Mouse (Mus musculus): ENCODE data around the gene Oas1g. TPM values are rescaled to one million over a fixed set of nuclear protein-coding genes. Genes with fewer than 3 reads are reported as not detected.
"Not testable (repeated sequence)": the region's sequence is repeated elsewhere in the genome, so short reads cannot be mapped to it uniquely, and the experiment has no call there.

Gene Oas1g
- polyA plus RNA-seq, 1 experiment from 2014 or later = not detected

DNA sequence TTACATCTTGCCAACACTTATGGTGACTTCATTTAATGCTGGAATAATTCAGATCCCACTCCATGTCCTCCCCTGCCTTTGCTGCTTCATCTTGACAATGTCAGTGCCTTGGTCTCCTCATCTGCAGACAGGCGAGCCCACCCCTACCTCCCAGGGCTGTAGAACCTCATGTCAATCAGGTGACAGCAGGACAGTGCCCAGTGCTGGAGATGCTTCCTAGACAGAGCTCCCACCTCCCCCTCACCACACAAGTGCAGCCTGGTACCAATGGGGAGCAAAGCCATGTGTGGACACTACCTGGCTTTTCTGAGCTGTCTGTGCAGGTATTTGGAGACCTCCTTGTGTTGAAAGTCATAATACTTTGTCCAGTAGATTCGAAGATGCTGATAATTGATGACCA lies 8.6 kb downstream of the Oas1g start:
- not testable (repeated sequence) for H3K4me1 ChIP-seq; H3K27me3 ChIP-seq; H3K4me2 ChIP-seq (replicated peaks); H3K4me3 ChIP-seq; H3K36me3 ChIP-seq; ATAC-seq (ENCODE audit: low FRiP score, low read depth); H3K9me3 ChIP-seq; H3K9ac ChIP-seq; H3K27ac ChIP-seq
- 50% methylated on average over 2 of the region's 2 CpGs for WGBS

DNA sequence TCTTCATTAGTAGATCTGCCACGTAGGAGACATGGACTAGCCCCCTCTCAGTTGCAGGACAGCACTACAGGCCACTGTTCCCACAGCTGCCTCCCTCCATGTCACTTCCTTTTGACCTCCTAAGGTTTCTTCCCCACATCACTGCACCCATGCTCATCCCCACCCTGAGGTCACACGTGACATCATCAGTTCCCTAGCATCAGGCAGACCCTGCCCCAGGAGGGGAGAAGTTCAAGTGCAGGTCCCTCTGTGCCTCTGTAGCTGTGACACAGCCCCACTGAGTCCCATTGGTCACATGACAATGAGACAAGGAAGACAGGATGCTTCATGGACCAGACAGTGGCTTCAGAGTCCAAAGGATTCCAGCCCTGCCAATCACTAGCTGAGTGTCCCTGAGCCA lies 10.0 kb downstream of the Oas1g start:
- not testable (repeated sequence) for H3K27me3 ChIP-seq; H3K36me3 ChIP-seq; H3K4me1 ChIP-seq; H3K27ac ChIP-seq; H3K9me3 ChIP-seq; H3K4me3 ChIP-seq; H3K9ac ChIP-seq; H3K4me2 ChIP-seq (replicated peaks); ATAC-seq (ENCODE audit: low FRiP score, low read depth)
- 61% methylated on average over 2 of the region's 2 CpGs for WGBS

DNA sequence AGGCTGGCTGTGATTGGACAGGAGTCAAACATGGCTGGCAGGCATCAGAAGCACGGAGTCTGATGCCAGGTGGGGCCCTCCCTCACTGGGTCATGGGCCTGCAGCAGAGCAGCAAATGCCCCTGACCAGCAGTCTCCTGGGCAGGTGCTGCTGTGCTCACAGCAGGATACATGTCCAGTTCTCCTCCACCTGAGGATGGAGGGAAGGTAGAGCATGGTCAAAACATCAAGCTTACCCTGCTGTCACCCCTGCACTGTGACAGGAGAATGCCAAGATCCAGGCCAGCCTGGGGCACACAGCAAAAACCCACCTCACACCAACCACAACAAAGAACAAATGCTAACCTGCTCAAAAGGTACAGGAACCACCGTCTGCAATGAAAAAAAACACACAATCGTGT lies 10.6 kb downstream of the Oas1g start:
- H3K36me3 ChIP-seq; H3K4me1 ChIP-seq; H3K27me3 ChIP-seq; ATAC-seq (ENCODE audit: low FRiP score, low read depth); H3K27ac ChIP-seq; H3K4me3 ChIP-seq; H3K9ac ChIP-seq; H3K4me2 ChIP-seq (replicated peaks); H3K9me3 ChIP-seq: not testable (repeated sequence)
- 79% methylated on average over 2 of the region's 3 CpGs for WGBS

DNA sequence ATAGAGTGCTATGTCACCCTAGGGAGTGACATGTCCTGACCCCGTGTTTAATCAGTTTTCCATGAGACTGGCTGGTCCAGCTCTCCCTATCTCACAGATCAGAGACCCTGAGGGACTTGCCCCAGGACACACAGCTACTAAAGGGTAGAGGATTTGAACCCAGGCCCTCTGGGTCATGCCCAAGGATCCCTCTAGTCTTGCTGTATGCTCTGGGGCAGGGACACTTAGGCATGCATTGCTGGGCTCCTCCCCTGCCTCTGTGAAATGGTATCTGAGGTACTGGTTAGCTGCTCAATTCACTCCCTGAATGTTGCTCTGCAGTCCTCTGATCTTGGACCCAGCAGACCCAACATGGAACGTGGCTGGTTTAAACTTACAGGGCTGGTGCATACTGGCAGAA lies 15.9 kb downstream of the Oas1g start:
- H3K9me3 ChIP-seq = no peaks in the 10 kb centered on the region
- H3K4me3 ChIP-seq = no peak overlapping the region
- H3K9ac ChIP-seq = no peak overlapping the region
- WGBS = 48% methylated on average over 2 of the region's 2 CpGs
- no peaks in the 10 kb centered on the region for H3K4me1 ChIP-seq
- H3K27ac ChIP-seq = no peak overlapping the region
- no peak for ATAC-seq (ENCODE audit: low FRiP score, low read depth)
- H3K4me2 ChIP-seq (replicated peaks) = no peak overlapping the region
- H3K36me3 ChIP-seq = no peaks in the 10 kb centered on the region
- no peaks in the 10 kb centered on the region for H3K27me3 ChIP-seq

DNA sequence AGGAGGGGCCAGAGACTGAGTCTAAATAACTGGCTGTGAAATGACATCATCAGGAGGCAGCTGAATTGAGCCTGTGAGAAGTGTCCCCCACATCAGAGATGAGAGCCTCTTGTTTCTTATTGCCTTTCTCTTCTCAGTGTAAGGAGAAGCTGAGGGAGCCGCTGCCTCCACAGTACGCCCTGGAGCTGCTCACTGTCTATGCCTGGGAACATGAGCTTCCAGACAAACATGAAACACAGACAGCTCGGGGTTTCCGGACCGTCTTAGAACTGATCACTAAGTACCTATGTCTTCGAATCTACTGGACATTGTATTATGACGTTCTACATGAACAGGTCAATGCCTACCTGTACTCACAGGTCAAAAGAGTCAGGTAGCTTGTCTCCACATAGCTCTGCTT lies 16.6 kb downstream of the Oas1g start:
- no peak overlapping the region for H3K27ac ChIP-seq
- ATAC-seq (ENCODE audit: low FRiP score, low read depth) = no peak
- no peaks in the 10 kb centered on the region for H3K36me3 ChIP-seq
- 83% methylated on average over 7 of the region's 7 CpGs for WGBS
- H3K4me2 ChIP-seq (replicated peaks) = no peak overlapping the region
- H3K9me3 ChIP-seq = no peaks in the 10 kb centered on the region
- H3K4me1 ChIP-seq = no peaks in the 10 kb centered on the region
- no peak overlapping the region for H3K4me3 ChIP-seq
- no peak overlapping the region for H3K9ac ChIP-seq
- no peaks in the 10 kb centered on the region for H3K27me3 ChIP-seq

DNA sequence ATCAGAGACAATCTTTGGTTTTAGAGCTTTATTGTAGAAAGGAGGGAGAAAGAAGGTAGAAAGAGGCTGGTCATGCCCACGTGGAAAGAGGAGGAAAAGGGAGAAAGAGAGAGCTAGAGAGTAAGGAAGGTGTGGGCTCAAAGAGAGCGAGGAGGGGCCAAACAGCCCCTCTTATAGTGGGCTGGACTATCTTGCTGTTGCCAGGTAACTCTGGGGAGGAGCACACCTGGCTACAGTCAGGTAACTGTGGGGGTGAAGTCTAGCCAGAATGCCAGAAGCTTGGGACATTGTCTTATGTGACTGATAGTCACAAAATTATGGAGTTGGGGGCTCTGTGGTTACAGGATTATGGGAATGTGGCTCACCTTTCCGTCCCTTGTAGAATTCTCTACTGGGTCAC lies 17.3 kb downstream of the Oas1g start:
- H3K9ac ChIP-seq = no peak overlapping the region
- WGBS = 67% methylated on average over 3 of the region's 3 CpGs
- H3K4me1 ChIP-seq = no peaks in the 10 kb centered on the region
- H3K9me3 ChIP-seq = no peaks in the 10 kb centered on the region
- no peaks in the 10 kb centered on the region for H3K27me3 ChIP-seq
- H3K36me3 ChIP-seq = no peaks in the 10 kb centered on the region
- no peak overlapping the region for H3K27ac ChIP-seq
- no peak overlapping the region for H3K4me2 ChIP-seq (replicated peaks)
- no peak for ATAC-seq (ENCODE audit: low FRiP score, low read depth)
- H3K4me3 ChIP-seq = no peak overlapping the region

DNA sequence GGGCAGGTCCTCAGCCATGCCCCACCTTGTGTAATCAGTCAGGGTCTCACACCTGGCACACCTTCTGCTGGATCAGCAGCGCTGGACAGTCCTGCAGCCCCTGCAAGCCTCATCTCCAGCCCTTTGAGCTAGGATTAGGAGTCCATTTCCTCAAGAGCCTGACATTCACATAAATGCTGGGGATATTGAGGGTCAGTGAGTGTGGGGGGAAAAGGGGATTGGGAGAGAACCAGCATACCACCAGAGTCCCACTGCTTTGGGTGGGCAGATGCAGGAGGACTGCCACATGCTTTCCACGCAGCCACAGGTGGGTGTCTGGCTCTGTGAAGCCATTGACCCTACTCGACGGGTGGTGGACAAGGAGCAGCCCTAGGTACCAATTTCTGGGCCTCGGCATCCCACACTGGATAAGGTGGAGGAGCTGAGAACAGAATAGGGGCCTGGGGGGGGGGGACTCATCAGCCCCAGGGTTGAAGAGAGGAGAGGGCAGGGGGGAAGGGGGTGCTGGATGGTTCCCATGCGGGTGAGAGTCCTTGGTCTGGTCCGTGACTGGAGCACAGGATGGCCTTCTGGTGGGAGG lies 17.9 kb downstream of the Oas1g start:
- Histone ChIP-seq H3K4me2 (replicated peaks) (no peak overlapping the region), H3K9ac (no peak overlapping the region), H3K27me3 (no peaks in the 10 kb centered on the region), H3K9me3 (no peaks in the 10 kb centered on the region), H3K27ac (no peak overlapping the region), H3K4me3 (no peak overlapping the region), H3K36me3 (no peaks in the 10 kb centered on the region), H3K4me1 (no peaks in the 10 kb centered on the region)
- WGBS = 82% methylated on average over 7 of the region's 7 CpGs
- ATAC-seq (ENCODE audit: low FRiP score, low read depth) = no peak

DNA sequence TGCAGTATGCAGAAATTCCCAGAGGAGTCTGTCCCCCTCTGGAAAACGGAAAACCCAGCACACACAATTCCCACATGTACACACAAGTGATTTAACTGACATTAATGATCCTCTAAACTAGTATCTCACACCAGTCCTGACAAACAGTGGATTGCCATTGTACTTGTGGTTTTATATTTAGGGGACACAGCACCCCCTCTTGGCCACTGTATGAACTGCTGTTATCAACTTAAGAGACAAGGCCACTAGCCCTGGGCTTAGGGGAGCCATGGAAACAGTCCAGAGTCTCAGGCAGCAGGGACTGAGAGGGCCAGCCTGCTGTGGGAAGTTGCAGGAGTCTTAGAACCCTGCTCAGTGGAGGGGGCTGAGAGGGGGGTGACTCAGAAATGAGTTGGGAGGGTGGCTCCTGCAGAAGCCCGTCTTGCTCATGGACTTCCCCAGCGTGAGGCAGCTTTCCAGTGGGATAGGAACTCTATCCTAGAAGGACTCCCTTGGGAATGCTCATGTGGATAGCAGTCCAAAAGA lies 22.0 kb downstream of the Oas1g start:
- H3K36me3 ChIP-seq = no peaks in the 10 kb centered on the region
- H3K27me3 ChIP-seq = no peaks in the 10 kb centered on the region
- H3K9ac ChIP-seq = no peak overlapping the region
- no peaks in the 10 kb centered on the region for H3K4me1 ChIP-seq
- H3K4me3 ChIP-seq = no peak overlapping the region
- no peaks in the 10 kb centered on the region for H3K9me3 ChIP-seq
- 65% methylated on average over 3 of the region's 3 CpGs for WGBS
- H3K27ac ChIP-seq = no peak overlapping the region
- no peak for ATAC-seq (ENCODE audit: low FRiP score, low read depth)
- no peak overlapping the region for H3K4me2 ChIP-seq (replicated peaks)

DNA sequence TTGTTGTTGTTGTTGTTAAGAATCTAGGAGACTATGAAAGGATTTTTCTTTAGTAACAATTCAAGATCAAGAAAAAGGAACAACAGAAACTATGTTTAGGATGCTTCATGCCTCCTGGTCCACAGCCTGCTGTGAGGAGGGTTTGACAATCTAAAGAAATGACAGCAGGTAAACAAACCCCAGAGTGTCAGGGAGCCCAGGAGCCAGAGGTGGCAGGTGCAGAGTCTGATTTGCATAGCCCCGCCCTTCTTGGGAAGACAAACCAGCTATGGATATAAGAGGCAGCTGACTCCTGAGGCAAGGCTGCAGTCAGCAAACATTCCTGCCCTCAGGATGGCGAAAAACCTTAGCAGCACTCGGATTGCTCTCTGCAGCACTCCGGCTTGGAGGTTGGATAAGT lies 26.3 kb downstream of the Oas1g start, which contains the start of gene Oas1h:
Gene Oas1h, plus strand, starts transcription at position 301 of the 400 bp plus-strand sequence.
- no peak within 1 kb of the TSS for H3K9ac ChIP-seq
- 51% methylated on average over 4 of the region's 4 CpGs for WGBS
- H3K4me2 ChIP-seq (replicated peaks) = no peak within 1 kb of the TSS
- H3K27me3 ChIP-seq = no peaks in the 10 kb centered on the region
- H3K36me3 ChIP-seq = no peaks in the 10 kb centered on the region
- no peak within 1 kb of the TSS for H3K27ac ChIP-seq
- no peaks in the 10 kb centered on the region for H3K4me1 ChIP-seq
- H3K4me3 ChIP-seq = no peak within 1 kb of the TSS
- no peak for ATAC-seq (ENCODE audit: low FRiP score, low read depth)
- no peaks in the 10 kb centered on the region for H3K9me3 ChIP-seq

DNA sequence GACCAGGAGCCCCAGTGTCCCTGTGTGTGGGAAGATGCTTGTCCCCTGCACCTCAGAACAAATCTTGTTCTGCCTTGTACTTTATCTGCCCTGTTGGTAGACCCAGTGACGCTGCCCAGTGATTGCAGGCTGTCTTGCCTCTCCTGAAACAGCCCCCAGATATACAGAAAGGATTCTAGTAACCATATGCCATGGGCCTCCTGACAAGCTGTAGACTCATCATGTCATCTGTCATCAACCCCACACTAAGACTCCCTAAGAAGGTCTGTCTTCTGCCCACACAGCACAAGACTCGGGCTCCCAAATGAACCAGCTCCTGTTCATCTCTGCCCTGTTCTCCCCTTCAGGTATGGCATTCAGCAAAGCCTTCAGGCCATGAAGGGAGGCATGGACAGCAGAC lies 28.2 kb downstream of the Oas1g start:
- H3K27ac ChIP-seq = no peak overlapping the region
- H3K36me3 ChIP-seq = no peaks in the 10 kb centered on the region
- ATAC-seq (ENCODE audit: low FRiP score, low read depth) = no peak
- no peak overlapping the region for H3K9ac ChIP-seq
- no peak overlapping the region for H3K4me3 ChIP-seq
- H3K4me2 ChIP-seq (replicated peaks) = no peak overlapping the region
- peaks cover 7% of the 10 kb centered on the region for H3K9me3 ChIP-seq
- H3K27me3 ChIP-seq = no peaks in the 10 kb centered on the region
- 67% methylated on average over 2 of the region's 2 CpGs for WGBS
- H3K4me1 ChIP-seq = no peaks in the 10 kb centered on the region

DNA sequence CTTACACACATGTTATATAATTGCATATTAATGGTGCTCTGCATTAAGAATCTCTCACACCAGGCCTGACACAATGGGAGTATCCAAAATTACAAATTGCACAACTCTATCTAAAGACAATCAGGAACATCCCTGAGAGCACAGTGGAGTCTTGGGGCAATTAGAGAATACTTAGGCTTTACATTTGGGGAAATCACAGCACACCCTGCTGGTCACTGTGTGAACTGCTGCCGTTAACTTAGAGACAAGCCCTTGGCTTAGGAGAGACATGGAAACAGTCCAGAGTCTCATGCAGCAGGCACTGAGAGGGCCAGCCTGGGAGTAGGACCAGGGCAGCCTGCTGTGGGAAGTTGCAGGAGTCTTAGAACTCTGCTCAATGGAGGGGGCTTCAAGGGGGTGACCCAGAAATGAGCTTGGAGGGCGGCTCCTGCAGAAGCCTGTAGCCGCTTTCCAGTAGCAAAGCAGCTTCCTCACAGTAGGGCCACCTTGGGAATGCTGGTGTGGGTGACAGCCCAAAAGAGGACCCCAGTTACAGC lies 37.7 kb downstream of the Oas1g start:
- WGBS = 60% methylated on average over 3 of the region's 3 CpGs
- no peaks in the 10 kb centered on the region for H3K36me3 ChIP-seq
- no peak for ATAC-seq (ENCODE audit: low FRiP score, low read depth)

DNA sequence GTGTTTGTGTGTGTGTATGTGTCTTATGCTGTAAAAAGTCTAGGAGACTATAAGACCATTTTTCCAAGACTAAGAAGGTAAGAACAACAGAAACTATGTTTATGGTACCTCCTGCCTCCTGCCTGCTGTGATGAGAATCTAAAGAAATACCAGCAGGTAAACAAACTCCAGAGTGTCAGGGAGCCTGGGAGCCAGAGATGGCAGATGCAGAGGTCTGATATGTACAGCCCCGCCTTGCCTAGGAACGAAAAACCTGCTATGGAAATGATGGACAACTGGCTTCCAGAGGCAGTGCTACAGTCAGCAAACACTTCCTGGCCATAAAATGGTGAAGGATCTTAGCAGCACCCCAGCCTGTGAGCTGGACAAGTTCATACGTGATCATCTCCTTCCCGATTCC lies 40.3 kb downstream of the Oas1g start, which contains the start of gene Oas1f:
Gene Oas1f, plus strand, starts transcription at position 301 of the 400 bp plus-strand sequence.
- WGBS = 74% methylated on average over 4 of the region's 4 CpGs
- ATAC-seq (ENCODE audit: low FRiP score, low read depth) = no peak
- Histone ChIP-seq H3K27me3 (no peaks in the 10 kb centered on the region), H3K4me2 (replicated peaks) (no peak within 1 kb of the TSS), H3K9me3 (no peaks in the 10 kb centered on the region), H3K27ac (no peak within 1 kb of the TSS), H3K4me3 (no peak within 1 kb of the TSS), H3K4me1 (0 out of 2 replicates have a peak, but pooled peaks cover 10% of the 10 kb centered on the region), H3K36me3 (no peaks in the 10 kb centered on the region), H3K9ac (no peak within 1 kb of the TSS)

More for the DNA sequence above, 37.7 kb downstream of the Oas1g start:
- Histone ChIP-seq H3K4me1 (0 out of 2 replicates have a peak, but pooled peaks cover 10% of the 10 kb centered on the region), H3K4me2 (replicated peaks) (no peak overlapping the region), H3K27ac (no peak overlapping the region), H3K9ac (no peak overlapping the region), H3K9me3 (peaks cover 12% of the 10 kb centered on the region), H3K27me3 (no peaks in the 10 kb centered on the region), H3K4me3 (no peak overlapping the region)

DNA sequence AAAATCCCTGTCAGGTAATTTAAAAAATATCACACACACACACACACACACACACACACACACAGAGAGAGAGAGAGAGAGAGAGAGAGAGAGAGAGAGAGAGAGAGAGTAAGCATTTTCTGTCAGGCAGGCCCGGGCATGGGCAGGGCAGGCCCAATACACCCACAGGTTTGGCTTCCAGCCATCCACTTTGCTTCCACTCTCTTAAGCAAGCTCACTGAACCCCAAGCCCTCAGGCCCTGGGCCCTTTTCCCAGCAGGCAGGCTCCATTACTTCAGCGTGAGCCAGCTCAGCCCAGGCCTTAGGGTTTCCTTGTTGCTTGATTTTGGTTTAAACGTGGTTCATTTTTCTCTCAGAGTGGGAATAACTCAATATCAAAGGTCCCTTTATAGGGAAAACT lies 42.7 kb downstream of the Oas1g start:
- H3K27ac ChIP-seq = no peak overlapping the region
- ATAC-seq (ENCODE audit: low FRiP score, low read depth) = peak; percentile 64; the same call in 1 of the 2 replicates
- H3K36me3 ChIP-seq = no peaks in the 10 kb centered on the region
- H3K9me3 ChIP-seq = no peaks in the 10 kb centered on the region
- H3K4me1 ChIP-seq = 0 out of 2 replicates have a peak, but pooled peaks cover 10% of the 10 kb centered on the region
- no peaks in the 10 kb centered on the region for H3K27me3 ChIP-seq
- H3K4me2 ChIP-seq (replicated peaks) = no peak overlapping the region
- no peak overlapping the region for H3K4me3 ChIP-seq
- no peak overlapping the region for H3K9ac ChIP-seq
- 76% methylated on average over 3 of the region's 3 CpGs for WGBS
